Mouse (Mus musculus): Measurements from ENCODE around the gene Olfr166.
"Not testable (repeated sequence)": the region's sequence is repeated elsewhere in the genome, so short reads cannot be mapped to it uniquely, and the experiment has no call there.

Olfr166 gene

DNA sequence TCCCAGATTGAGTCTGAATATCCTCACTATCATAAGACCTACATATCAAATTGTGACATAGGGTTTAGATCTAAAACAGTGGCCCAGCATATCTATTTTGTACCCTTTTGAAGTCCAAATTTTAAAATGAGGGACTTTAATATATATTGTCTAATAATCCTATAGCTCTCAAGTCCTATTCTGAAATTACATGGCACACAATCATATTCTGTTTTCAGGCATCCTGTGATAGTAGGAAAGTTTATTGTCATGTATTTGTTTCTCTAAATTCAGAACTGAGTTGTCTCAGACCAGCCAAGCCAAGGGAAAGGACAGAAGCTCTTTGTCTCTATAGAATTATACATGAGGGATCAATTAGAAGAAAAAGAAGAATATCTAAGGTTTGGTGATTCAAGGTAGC, at the start of gene Olfr166:
TSS of gene Olfr166 (plus strand) at position 301 of the 400 bp plus-strand sequence.
- no peak for DNase-seq (ENCODE audit: inconsistent ontology term)

DNA sequence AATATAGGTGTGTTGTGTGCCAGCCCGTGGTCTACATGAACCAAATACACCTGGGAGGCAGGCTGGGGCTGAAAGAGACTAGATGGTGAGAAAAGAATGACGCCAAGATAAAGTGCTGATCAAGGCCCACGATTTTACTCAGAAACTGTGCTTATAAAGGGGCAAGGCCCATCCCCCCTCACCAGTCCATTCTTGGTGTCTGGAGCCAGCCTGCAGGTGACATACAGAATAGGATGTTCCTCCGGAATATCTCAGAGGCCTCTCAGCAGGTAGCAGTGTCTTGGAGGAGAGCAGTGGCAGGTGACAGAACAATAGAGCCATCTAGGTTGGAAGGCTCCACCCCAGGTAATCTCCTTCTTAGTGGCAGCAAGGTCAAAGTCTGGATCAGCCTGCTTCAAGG, 24.8 kb upstream of the Olfr166 start:
- not testable (repeated sequence) for DNase-seq (ENCODE audit: inconsistent ontology term)

DNA sequence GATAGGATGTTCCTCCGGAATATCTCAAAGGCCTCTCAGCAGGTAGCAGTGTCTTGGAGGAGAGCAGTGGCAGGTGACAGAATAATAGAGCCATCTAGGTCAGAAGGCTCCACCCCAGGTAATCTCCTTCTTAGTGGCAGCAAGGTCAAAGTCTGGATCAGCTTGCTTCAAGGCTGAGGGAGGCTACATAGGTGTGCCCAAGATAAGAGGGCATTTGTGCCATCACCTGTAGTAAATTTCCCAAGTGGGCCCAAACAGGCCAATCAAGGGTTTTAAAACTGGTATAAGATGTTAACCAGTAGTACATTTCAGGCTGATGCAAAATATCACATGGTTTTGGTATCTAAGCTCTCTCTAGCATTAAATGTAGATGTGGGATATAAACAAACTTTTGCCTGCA, 19.1 kb upstream of the Olfr166 start:
- no peak for DNase-seq (ENCODE audit: inconsistent ontology term)

DNA sequence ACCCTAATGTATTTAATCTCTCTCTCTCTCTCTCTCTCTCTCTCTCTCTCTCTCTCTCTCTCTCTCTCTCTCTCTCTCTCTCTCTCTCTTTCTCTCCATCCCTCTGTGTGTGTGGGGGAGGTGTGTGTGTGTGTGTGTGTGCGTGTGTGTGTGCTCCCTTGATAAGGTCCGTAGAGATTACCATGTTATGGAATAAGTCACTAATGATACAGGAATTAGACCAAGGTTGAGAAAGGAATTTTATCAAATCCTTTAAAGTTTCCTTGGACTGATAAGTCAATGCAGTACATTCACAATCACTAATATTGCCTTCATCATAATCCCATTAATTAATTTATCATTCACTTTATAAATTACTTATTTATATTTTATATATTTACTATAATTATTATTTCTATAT, 38.7 kb downstream of the Olfr166 start, which contains the start of gene Olfr167:
TSS of gene Olfr167 (minus strand) at position 101 of the 400 bp plus-strand sequence.
- DNase-seq (ENCODE audit: inconsistent ontology term), result no peak

DNA sequence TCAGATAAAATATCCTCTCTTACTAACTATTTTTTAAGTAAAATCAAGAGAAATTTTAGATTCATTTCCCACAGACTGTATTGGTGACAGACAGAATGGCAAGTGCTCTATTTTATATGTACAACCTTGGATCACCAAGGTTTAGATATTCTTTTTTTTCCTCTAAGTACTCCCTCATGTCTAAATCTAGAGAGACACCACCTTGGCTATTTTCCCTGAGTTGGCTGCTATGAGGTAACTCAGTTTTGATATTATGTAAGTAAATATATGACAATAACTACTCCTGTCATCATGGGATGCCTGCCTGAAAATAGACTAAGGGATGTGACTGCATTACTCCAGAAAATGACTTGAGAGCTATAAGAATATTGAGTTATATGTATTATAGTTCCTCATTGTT, 52.0 kb downstream of the Olfr166 start, which contains the start of gene Olfr168:
TSS of gene Olfr168 (minus strand) at position 101 of the 400 bp plus-strand sequence.
- no peak for DNase-seq (ENCODE audit: inconsistent ontology term)
